Mouse (Mus musculus) ES-Bruce4 (cell line): ENCODE data around the gene 1700093K21Rik.

Experiments
- CTCF ChIP-seq: IDR thresholded peaks from one replicate; pipeline ENCODE4 v1.8.1; 2011; ENCODE audit warnings: low read depth, low read length
- EP300 ChIP-seq: IDR thresholded peaks from 2 replicates; pipeline ENCODE4 v1.6.1; 2011; ENCODE audit warnings: low read depth, low read length; ENCODE audit not compliant: insufficient read depth

DNA sequence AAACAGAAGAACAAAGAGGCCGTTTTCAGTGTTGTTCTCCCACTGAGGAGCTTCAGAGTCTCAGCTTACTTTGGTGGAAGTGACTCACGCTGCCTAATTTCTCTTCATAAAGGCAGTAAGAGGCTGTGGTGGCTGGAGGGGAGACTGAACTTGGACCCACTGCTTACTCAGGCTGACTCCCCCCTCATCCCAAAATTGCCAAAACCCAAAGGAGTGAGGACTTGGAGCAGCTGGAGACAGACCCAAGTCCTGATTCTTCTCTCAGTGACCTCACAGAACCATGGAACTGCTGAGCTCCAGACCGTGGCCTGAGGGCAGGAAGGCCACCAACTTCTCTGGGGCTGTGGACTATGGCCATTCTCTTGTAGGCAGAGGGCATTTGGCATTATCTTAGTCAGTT lies 2.0 kb downstream of the 1700093K21Rik start:
- TF ChIP-seq CTCF (no peak), EP300 (no peak)
